Mouse (Mus musculus): ENCODE measurements around the gene Ebf1.

GRCm38 (mm10) chr11:44852921-44853320, 235.8 kb downstream of the Ebf1 start:
- TF ChIP-seq GATA1 (IDR thresholded peaks at IDR 0.05; ENCODE audit: borderline replicate concordance, low read length) = no peak
- TF ChIP-seq FLI1 (IDR thresholded peaks at IDR 0.05; ENCODE audit: low read length) = no peak
